Mouse (Mus musculus) CH12F3 (cell line): Measurements from ENCODE around the gene Arhgap31.

Experiments
- in situ Hi-C: fragments of 300-500 bp; cut with MboI; formaldehyde crosslinking; loops from 2 replicates; pipeline ENCODE4 v1.14.3; 2020; ENCODE audit warnings: low sequenced_read_pairs

Arhgap31 gene

GRCm38 (mm10) chr16:38654308-38654707, 58.8 kb downstream of the Arhgap31 start:
- in situ Hi-C loops = no loop called here

GRCm38 (mm10) chr16:38653390-38653871, 59.6 kb downstream of the Arhgap31 start:
- in situ Hi-C loops = no loop called here

- in situ Hi-C loops = no loop called here
Measured at GRCm38 (mm10) chr16:38652653-38653052, 60.4 kb downstream of the Arhgap31 start.

GRCm38 (mm10) chr16:38651721-38652231, 61.3 kb downstream of the Arhgap31 start:
- in situ Hi-C loops = no loop called here

GRCm38 (mm10) chr16:38651306-38651705, 61.8 kb downstream of the Arhgap31 start:
- in situ Hi-C loops = no loop called here

GRCm38 (mm10) chr16:38649431-38649827, 63.6 kb downstream of the Arhgap31 start:
- in situ Hi-C loops = no loop called here

GRCm38 (mm10) chr16:38648783-38649430, 64.2 kb downstream of the Arhgap31 start:
- in situ Hi-C loops = no loop called here

GRCm38 (mm10) chr16:38648155-38648554, 64.9 kb downstream of the Arhgap31 start:
- in situ Hi-C loops = no loop called here

GRCm38 (mm10) chr16:38644455-38644854, 68.6 kb downstream of the Arhgap31 start:
- in situ Hi-C loops = no loop called here

- in situ Hi-C loops = no loop called here
Measured at GRCm38 (mm10) chr16:38637085-38637484, 76.0 kb downstream of the Arhgap31 start.

- in situ Hi-C loops = no loop called here
Measured at GRCm38 (mm10) chr16:38636682-38637081, 76.4 kb downstream of the Arhgap31 start.

GRCm38 (mm10) chr16:38635833-38636390, 77.2 kb downstream of the Arhgap31 start:
- in situ Hi-C loops = no loop called here

GRCm38 (mm10) chr16:38632147-38632546, 80.9 kb downstream of the Arhgap31 start:
- in situ Hi-C loops = no loop called here

GRCm38 (mm10) chr16:38625811-38626369, 87.2 kb downstream of the Arhgap31 start:
- in situ Hi-C loops = no loop called here

GRCm38 (mm10) chr16:38625411-38625810, 87.7 kb downstream of the Arhgap31 start:
- in situ Hi-C loops = no loop called here

- in situ Hi-C loops = no loop called here
Measured at GRCm38 (mm10) chr16:38624303-38624702, 88.8 kb downstream of the Arhgap31 start.

- in situ Hi-C loops = no loop called here
Measured at GRCm38 (mm10) chr16:38622283-38622682, 90.8 kb downstream of the Arhgap31 start.

GRCm38 (mm10) chr16:38620696-38621450, 92.2 kb downstream of the Arhgap31 start:
- in situ Hi-C loops = no loop called here

- in situ Hi-C loops = no loop called here
Measured at GRCm38 (mm10) chr16:38619054-38619453, 94.0 kb downstream of the Arhgap31 start.

GRCm38 (mm10) chr16:38617977-38618376, 95.1 kb downstream of the Arhgap31 start:
- in situ Hi-C loops = no loop called here

- in situ Hi-C loops = no loop called here
Measured at GRCm38 (mm10) chr16:38613646-38614045, 99.4 kb downstream of the Arhgap31 start.
